Mouse (Mus musculus) hindlimb bud, embryonic 11.5 days (tissue): ENCODE measurements around the gene Dab1.

ENCODE experiments used
- DNase-seq: peaks from one replicate; pipeline ENCODE4 v3.0.0-alpha.2; 2012; ENCODE audit warnings: low read depth, low spot score; ENCODE audit errors: extremely low spot score

Dab1 gene

GRCm38 (mm10) chr4:104366491-104366890 lies 747.3 kb downstream of the Dab1 start:
- DNase-seq = no peak

DNA sequence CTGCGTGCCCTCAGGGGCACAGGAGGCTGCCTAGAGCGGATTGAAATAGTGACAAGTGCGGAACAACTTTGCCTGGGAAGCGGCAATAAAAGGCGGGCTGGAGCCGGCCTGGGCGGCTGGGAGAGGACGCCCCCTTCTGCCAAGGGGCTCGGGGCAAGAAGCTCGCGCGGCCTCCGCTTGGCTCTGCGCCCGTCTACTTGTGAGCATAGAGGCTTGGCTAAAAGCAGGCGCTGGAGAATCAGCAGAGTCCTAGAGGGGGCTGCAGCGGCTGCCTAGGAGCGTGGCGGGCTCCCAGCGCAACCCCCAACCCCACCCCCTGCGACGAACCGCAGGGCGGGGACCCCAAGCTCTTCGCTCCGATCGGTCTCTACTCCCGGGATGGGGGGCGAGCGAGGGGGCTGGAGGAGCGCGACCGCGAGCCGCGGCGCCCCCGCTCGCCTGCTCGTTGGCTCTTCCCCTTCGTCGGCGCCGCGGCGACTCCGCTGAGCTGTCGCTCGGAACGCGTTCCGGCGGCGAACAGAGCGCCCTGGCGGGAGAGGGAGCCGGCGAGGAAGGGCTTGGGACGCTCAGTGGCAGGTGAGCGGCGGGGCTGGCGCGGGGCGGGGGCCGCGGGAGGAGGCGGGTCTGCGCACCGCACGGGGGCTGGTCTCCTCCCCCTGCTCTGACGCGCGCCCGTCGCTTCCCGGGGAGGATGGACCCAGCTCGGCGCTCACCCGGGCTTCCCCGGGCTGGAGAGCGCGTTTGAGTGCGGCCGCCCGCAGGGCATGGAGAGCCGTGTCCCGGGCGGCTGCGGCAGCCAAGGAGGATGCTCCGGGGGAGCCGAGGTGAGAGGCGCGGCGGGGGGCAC lies 748.0 kb downstream of the Dab1 start:
- no peak for DNase-seq

- no peak for DNase-seq
Measured at GRCm38 (mm10) chr4:104367741-104368411, 748.7 kb downstream of the Dab1 start.

DNA sequence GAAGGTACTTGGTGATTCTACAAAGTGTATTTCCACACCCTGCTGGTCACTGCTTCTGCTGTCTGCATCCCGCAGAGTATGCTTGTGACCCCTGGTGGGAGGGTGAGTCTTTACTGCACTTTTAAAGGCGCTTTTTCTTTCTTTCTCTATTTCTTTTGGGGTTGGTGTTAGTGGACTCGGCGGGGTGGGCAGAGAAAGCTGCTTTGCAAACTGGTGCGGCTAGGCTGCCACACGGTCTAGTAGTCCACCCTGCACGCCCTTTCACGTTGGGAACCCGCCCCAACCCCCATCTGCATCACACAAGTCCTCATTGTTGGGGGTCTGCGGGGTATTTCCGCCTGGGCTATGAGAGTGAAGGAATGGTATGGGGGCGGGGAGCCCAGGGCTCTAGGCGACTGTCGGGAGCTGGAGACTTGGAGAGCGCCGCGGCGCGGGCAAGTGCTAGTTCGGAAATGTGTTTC lies 749.4 kb downstream of the Dab1 start:
- no peak for DNase-seq

- DNase-seq = no peak
Measured at GRCm38 (mm10) chr4:104369091-104369490, 749.9 kb downstream of the Dab1 start.

- DNase-seq = no peak
Measured at GRCm38 (mm10) chr4:104371136-104371535, 752.0 kb downstream of the Dab1 start.

- DNase-seq = no peak
Measured at GRCm38 (mm10) chr4:104374191-104374590, 755.0 kb downstream of the Dab1 start.

GRCm38 (mm10) chr4:104384704-104385103 lies 765.5 kb downstream of the Dab1 start:
- no peak for DNase-seq

GRCm38 (mm10) chr4:104385272-104385671 lies 766.1 kb downstream of the Dab1 start:
- DNase-seq = no peak

GRCm38 (mm10) chr4:104395515-104395914 lies 776.4 kb downstream of the Dab1 start:
- DNase-seq = no peak

GRCm38 (mm10) chr4:104396095-104396494 lies 776.9 kb downstream of the Dab1 start:
- DNase-seq = no peak

GRCm38 (mm10) chr4:104399106-104399730 lies 780.1 kb downstream of the Dab1 start:
- no peak for DNase-seq

- DNase-seq = no peak
Measured at GRCm38 (mm10) chr4:104404099-104404498, 784.9 kb downstream of the Dab1 start.

- no peak for DNase-seq
Measured at GRCm38 (mm10) chr4:104410922-104411321, 791.8 kb downstream of the Dab1 start.

GRCm38 (mm10) chr4:104415482-104415881 lies 796.3 kb downstream of the Dab1 start:
- DNase-seq = no peak

DNA sequence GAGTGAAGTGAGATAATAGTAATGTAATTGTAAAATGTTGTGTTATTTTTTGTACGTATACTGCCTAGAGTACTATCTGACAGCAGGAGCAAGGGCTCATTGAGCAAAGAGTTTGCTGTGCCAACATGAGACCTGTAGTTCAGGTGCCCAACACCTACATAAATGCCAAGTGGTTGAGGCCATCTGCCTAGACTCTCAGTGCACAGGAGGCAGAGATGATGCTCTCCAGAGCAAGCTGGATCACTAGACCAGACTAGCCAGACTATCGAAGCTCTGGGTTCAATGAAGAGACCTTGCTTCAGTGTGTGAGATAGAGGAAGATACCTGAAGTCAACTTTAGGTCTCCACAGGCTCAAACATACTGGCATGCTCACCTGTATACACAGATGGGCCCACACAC lies 799.2 kb downstream of the Dab1 start:
- no peak for DNase-seq

DNA sequence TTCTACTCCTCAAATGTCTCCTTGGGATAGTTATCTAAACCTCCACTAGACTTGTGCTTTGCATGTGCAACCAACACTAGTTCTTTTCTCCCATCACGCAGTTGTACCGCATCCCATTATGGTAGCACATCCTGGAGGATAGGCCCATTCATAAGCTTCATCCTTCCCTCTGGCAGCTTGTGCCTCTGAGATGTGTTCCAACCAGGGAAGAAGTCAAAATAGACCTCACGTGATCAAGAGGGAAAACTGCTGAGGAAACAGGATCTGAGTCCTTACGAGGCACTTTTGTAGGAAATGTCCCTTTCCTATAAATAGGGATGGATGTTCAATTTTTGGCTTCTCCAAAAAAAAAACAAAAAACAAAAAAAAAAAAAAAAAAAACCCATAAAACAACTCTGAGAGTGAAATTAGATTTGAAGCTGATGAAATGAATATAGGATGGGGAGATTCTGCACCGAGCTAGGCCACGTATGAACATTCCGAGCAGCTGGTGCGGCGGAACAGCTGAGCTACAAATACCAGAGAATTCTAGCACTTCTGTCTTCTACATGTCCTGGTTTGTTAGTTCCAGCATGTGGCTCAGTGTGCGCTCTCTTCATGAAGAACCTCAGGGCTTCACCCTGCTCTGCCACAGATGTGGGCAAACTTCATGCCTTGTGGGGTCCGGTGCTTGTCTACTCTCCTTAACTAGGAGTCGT lies 802.0 kb downstream of the Dab1 start:
- no peak for DNase-seq

GRCm38 (mm10) chr4:104429127-104429526 lies 810.0 kb downstream of the Dab1 start:
- no peak for DNase-seq

GRCm38 (mm10) chr4:104431231-104431855 lies 812.2 kb downstream of the Dab1 start:
- no peak for DNase-seq

DNA sequence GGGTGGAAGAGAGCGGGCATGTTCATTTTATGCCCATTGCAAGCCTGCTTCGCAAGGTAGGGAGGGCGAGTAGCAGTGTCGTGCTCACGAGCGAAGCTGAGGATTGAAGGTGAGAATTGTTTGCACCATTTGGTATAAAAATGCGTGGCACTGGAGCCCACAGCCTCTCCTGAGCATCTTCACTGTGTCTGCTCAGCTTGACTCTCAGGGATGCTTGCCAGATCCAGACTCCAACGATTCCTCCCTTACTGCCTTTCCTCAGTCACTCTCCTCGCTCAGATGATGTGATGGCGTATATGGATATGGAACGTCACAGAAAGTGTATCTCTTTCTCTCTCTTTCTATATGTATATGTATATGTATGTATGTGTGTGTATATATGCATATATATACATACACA lies 813.0 kb downstream of the Dab1 start:
- no peak for DNase-seq

DNA sequence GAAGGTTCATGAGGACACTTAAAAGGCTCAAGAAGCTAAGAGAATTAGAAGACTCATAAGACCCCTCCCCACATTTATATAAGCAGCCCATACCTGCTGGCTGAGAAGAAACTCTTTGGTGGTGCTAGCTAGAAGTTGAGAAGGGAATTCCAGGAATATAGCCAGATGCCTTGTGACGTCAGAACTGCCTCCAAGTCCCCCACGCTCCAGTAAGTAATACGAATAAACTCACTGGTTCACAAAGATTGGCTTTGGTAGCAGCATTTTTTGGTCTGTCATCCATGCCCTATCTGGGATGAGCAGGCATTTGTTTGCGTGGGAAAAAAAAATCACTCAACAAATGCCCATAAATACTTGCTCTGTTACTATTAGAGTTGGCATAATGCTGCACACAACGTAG lies 816.6 kb downstream of the Dab1 start:
- no peak for DNase-seq
